Mouse (Mus musculus) thymus, postnatal 0 days (tissue): ENCODE data around the gene Aars2. TPM values are rescaled to one million over a fixed set of nuclear protein-coding genes. Genes with fewer than 3 reads are reported as not detected.

Experiments used
- DNase-seq: peaks from one replicate; pipeline ENCODE4 v3.0.0-alpha.2; 2015; ENCODE audit warnings: low spot score
- polyA plus RNA-seq: library from polyadenylated mRNA; unstranded; fragments of >200 nt; fragmentation: Nextera tagmentation; extraction: Ambion mirVana; gene quantifications from 2 replicates; pipeline ENCODE4 v1.2.1, GENCODE M21; 2015

Aars2 gene
- polyA plus RNA-seq, 1 experiment from 2014 or later = 27.7 TPM

DNA sequence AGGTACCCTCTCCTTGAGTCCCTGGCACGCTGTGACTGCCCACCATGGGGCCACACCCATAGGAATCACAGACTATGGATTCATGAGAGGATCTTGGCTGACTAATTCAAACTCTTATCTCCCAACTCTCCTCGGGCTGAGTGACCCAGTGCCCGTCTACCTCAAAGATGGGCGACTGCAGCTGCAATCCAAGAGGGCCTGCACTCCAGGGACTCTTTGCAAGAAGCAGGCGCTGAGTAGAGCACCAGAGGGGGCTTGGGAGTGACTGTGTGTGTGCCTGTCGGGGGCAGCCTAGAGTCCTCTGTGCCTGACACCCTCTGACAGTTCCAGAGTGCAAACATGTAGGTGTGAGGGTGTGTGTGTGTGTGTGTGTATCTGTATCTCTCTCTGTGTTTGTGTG lies 35.5 kb downstream of the Aars2 start:
- DNase-seq = no peak

DNA sequence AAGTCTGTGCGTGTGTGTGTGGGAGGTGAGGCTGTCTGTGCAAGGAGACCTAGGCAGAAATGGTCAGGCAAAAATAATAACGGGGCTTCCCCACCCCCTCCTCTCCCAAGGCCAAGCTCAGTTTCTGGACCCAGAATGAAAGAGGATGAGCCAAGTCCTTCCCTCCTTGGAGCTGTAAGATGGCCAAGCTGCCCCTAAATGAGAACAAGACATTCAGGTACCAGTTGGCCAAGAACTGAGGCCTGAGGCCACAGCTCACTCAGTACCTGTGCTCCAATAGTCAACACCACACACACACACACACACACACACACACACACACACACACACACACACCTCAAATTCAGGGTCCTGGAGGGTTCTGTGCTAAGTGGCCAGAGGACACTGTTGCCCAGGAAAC lies 36.1 kb downstream of the Aars2 start:
- no peak for DNase-seq

DNA sequence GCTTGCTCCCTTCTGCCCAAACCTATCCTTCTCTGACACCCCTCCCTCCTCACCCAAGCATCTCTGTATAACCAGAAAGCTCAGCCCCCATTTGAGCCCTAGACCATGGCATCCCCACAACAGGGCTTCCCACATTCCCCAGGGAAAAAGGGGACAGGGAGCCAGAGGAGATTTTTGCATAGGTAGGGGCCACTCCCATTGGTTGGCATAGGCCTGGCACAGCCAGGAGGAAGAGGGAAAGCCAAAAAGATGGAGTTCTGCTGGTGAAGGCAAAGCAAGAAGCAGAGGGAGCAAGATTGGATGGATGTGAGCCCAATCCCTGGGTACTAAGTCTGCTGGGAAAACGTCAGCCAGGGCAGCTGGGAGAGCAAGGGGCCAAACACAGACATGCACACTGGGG lies 36.5 kb downstream of the Aars2 start:
- no peak for DNase-seq

DNA sequence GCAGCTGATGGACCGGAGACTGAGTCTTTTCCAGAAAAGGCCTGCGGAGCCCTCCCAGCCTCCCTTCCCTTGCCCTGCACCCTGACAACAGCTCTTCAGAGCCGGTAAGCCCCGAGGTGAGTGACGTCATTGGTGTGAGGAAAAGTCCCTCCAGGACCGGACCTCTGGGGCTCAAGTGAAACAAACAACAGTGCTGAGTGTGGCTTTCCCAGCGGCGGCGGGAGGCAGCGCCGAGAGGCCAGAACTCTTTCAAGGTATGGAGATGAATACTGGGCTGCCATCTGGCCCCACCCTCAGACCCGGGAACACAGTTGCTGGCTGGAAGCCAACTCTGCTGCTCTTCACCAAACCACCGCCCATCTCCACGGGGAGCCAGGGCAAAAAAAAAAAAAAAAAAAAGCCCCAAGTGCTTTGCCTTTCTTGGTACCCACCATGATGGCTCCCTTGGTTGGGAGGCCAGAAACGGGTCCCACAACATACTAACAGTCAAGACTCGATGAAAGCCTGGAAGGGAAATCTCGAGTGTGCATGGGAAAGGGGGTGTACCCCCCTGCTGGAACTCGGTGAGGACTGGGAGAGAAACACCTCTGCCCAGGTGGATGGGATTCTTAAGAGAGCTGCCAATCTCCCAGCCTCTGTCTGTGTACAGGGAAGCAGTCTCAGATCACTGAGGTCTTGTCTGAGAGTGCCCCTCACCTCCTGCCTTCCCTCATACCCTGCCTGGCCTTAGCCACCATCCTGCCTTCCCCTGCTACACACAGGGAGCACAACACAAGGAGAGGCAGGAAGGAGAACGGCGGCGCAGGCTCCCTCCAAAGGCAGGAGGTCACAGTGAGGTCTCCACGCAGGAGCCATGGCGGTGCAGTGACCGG lies 37.6 kb downstream of the Aars2 start:
- no peak for DNase-seq

DNA sequence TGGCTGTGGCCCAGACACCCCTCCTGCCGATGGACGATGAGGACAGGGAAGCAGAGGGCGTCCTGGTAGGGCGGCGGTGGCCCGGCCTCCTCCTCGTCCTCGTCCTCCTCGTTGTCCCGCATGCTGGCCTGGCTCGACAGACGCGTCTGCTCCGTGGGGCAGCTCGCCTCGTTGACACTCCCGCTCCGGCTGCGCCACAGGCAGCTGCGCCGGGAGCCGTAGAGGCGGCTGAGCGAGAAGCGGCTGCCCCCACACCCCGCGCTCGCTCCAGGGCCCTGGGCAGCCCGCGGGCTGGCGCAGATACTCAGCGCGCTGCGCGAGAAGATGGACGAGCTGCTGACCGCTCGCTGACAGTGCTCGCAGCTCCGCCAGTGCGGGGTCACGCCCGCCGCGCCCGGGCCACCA lies 38.2 kb downstream of the Aars2 start:
- no peak for DNase-seq

DNA sequence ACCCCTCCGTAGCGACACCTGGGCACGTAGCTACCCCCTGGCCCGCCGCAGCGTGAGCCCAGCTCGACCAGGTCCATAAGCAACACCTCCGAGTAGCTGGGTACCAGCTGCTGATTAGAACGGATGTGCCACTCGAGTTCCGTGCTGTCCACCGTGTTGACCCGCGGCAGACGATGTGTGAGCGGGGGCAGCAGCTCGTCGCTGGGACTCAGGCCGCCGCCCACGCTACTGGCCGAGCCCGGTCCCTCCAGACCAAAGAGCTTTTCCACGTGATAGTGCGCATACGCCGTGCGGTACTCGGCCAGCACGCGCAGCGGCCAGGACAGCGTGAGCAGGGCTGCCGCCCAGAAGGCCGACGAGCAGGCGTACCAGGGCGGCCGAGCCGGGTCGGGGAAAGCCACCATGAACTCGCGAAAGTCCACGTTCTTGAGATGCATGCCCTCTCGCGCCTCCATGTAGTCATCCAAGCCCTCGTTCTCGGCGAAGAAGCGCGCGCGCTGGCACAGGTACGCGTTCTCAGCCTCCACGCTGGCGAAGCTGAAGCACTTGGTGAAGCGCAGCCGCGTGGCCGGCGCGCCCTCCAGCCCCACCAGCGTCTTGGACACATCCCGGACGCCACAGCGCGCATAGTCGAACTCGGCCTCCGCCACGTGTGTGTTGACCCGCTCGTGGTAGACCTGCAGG lies 38.8 kb downstream of the Aars2 start:
- DNase-seq = no peak

DNA sequence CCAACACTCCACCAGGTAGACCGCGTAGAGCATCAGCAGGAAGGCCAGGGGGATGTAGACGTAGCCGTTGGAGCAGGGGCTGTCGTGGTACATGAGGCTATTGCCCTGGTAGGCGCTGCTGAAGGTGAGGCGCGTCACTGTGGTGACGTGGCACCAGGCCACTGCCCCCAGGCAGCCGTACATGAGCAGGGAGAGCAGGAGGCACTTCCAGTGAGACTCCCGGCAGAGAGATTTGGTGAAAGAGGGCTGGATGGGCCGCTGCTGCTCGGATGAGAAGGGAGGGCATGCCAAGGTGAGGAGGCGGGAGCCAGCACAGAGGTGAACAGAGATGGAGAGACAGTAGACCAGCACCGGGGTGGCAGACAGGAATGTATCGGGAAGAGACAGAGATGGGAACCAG lies 40.3 kb downstream of the Aars2 start:
- DNase-seq = no peak

DNA sequence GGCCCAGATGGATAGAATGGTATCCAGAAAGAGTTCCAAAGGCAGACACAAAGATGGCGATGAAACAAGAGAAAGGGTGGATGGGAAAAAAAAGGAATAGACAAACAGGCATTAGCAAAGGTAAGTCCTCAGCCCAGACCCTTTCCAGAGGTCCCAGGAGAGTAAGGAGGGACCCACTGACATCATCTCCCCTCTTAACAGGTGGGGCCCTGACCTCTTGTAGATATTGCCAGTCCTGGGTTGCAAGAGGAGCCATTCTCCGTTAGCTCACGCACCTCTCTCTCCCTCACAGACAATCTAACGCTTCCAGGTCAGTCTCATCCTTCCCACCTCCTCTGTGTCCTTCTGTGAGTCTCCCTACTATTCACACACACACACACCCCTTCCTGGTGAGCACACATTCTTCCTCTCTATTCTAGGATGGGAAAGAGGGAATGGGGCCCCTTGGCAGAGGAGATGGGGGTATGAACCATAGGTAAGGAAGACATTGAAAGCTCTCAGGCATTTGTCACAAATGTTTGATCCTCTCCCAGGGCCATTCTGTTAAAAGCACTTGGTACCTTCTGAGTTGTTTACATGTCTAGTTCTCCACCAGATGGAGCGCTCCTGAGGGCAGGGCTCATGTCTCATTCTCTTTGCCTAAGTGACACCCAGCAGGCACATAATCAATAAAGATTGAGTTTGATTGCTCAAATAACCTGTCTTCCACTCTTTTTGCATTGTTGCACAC lies 41.0 kb downstream of the Aars2 start:
- no peak for DNase-seq

DNA sequence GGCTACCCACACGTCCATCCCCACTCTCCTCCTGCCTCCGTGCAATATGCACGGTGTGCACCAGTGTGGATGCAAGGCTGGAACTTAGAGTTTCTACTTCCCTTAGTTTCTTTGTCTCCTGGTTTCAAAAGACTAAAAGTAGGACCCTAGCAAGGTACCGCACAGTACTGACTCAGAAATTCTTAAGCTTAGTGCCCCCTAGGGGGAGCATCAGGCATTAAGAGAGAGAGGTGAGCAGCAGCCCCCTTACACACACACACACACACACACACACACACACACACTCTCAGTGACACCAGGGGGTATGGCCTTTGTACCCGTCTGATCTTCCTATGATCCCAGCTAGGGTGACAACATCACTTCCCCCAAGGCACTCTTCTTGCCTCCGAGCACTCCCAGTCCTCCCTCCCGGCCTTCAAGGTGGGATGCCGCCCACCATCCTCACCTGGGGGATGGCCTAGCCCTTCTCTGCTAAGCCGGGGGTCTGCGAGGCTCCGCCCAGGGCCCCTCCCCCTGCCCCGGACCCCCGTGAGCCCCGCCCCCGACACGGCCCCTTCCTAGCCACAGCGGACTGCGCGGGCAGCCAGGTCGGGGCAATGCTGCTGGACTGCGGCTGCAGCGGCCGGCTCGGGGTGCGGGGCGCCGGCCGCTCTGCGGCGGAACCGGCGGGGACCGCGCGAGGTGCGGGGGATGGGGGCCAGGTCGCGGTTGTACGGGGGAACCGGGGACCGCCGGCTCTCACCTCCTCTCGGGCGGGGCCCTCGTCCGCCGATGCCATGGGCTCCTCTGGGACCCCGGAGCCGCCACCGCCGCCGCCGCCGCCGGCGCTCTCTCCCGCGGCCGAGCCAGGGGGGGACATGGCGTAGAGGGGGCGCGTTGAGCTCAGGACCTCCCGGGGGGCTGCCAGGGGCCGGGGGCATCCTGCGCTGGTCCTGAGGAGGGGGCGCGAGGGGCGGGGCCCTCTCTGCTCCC lies 42.2 kb downstream of the Aars2 start:
- DNase-seq = peak; percentile 86

DNA sequence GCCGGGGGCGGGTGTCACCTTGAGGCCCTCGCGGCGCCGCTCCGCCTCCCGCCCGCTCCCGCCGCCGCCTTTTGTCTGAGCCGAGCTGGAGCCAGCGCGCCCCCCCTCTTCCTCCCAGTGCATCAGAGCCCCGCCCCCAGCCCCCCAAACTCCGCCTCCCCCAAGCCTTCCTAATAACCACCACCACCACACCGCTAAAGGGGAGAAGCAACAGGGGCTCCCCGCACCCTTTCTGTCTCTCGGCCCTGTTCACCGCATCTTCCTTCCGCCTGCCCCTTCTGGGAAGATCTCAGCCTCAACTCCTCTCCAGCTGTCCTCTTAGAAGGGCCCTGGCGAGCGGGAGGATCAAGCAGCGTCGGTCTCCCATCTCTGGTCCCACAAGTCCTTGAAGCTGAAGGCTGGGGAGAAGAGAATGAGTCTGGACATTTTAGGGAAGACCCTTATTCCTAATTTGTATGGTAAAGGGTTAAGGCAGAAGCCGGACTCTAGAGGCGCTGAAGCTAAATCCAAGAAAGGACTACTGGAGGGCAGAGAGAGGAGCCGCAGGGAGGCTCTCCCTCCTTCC lies 43.1 kb downstream of the Aars2 start, which contains the start of gene Tmem151b:
Tmem151b (minus strand) TSS at position 61 of the 565 bp plus-strand sequence.
- peak; percentile 75 for DNase-seq

DNA sequence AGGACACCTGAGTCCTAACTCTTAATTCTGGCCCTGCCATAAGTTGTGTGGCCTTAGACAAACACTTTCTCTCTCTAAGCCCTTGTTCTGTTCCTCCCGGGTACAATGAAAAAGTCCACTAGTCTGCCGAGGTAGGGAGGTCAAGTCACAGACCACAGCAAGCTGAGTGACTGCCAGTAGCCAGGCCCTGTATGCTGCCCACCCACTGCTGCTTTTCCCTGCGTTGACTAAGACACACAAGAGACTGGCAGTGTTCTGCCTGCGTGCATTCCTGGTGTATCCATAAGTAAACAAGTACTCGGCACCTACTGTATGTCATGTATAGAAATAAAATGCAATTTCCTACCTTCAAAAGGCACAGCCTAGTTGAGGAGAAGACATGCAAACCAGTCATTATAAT lies 43.6 kb downstream of the Aars2 start:
- no peak for DNase-seq

DNA sequence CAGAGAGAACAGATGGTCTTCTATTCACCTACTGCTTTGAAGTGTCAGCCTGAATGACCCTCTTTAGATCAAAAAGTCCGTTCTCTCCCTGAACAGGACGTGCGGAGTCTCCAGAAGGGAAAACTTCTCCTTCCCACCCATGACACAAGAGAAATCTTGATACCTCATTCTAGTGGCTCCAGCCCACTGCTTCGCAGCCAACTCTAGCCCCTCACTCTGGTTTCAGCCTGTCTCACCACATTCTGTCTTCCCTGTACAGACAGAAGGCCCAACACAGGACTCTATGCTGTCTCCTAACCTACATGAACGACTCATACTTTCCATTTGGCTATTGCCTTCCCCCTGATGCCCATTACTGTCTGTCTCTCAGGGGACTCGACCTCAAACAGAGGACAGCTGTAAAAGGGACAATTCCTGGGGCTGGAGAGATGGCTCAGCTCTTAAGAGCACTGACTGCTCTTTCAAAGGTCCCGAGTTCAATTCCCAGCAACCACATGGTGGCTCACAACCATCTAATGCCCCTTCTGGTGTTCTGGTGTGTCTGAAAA lies 44.7 kb downstream of the Aars2 start:
- no peak for DNase-seq

DNA sequence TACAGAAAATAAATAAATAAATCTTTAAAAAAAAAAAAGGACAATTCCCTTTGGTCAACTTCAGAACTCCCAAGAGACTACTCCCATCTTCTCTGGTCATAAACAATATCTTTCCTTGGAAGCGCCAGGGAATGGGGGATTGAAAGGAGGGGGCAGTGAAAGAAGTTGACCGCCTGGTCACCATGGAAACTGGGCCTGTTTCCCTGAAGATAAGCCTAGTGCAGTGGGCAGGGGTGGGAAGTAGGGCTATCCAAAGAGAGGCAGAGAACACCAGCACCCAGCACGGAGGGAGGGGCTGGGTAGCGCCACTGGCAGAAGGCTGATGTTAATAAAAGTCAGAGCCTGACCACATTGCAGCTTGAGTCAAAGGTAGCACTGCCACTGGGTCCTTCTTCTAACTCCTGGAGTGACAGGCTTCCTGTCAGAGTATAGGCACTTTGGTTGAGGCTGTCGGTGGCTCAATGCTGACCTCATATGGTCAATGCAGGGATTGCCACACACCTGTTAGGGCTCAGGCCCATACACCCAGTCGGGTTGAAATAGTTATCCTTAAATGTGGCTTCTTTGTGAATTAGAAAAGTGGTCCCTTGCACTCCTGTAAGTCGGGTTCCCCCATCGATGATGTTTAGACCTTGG lies 45.3 kb downstream of the Aars2 start:
- DNase-seq = peak; percentile 88

DNA sequence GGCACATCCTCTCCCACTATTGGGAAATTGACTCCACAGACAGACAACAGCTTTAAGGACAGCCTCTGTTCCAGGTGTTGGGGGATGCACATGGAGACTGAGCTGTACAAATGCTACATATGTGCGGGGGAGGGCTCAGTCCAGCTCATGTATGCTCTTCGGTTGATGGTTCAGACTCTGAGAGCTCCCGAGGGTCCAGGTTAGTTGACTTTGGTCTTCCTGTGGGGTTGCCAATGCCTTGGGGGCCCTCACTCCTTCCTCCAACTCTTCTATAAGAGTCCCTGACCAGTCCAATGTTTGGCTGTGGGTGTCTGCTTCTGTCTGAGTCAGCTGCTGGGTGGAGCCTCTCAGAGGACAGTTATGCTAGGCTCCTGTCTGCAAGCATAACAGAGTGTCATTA lies 46.4 kb downstream of the Aars2 start:
- no peak for DNase-seq

DNA sequence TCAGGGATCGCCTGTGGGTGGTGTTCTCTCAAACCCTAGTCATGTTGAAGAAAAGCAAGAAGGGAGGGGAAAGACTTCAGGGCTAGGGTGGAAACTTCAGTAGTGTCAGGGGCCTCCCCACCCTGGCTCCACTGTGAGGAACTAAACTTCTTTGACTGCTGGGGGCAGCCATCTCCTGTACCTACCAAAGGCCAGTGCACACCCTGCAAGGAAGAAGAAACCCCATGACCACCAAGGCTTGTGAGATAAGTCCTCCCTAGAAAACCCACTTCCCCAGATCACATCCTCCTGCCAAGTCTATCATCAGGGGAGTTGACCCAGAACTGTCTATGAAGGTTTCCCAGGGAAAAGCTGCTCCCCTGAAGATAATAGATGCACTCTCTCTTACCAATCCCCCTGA lies 47.8 kb downstream of the Aars2 start:
- DNase-seq = no peak

DNA sequence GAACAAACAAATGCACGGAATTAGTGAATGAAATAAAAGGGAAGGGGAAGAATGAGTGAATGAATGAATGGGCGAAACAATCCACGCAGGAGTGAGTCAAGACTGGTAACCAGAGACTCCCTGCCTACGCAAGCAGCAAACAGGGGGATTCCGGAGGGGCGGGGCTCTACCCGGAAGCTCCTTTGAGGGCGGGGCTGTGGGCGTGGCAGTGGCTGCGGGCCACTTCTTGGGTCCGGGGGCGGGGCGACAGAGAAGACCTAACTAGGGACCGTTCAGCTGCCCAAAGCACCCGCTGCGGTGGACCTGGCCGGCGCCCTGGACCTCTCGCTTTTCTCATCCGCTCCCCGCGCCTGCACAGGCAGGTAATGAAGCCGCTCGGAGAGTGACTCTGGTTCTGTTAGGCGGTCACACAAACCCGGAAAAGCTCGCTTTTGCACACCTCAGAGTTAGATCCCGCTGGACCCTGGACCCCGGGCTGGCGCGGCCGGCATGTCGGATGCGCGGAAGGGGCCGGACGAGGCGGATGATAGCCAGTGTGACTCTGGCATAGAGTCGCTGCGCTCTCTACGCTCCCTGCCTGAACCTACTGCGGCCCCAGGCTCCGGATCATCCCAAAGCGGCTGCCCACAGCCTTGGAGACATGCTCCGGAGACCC lies 48.9 kb downstream of the Aars2 start, which contains the start of gene Nfkbie:
Nfkbie (plus strand) TSS at position 252 of the 655 bp plus-strand sequence.
- DNase-seq = peak; percentile 94

DNA sequence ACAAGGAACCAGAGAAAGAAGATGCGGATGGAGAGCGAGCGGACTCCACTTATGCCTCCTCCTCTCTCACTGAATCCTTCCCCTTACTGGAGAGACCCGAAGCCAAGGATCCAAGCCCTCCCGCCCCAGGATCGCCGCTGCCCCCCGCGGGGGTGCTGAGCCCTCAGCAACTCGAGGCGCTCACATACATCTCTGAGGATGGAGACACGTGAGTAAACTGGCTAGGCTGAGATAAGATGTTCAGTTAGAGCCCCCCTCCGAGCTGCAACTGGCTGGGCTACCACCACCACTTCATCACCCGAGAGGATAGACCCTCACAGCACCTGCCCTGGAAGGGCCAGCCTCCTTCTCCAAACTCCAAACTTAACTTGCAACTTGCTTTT lies 49.5 kb downstream of the Aars2 start:
- DNase-seq = peak; percentile 34

DNA sequence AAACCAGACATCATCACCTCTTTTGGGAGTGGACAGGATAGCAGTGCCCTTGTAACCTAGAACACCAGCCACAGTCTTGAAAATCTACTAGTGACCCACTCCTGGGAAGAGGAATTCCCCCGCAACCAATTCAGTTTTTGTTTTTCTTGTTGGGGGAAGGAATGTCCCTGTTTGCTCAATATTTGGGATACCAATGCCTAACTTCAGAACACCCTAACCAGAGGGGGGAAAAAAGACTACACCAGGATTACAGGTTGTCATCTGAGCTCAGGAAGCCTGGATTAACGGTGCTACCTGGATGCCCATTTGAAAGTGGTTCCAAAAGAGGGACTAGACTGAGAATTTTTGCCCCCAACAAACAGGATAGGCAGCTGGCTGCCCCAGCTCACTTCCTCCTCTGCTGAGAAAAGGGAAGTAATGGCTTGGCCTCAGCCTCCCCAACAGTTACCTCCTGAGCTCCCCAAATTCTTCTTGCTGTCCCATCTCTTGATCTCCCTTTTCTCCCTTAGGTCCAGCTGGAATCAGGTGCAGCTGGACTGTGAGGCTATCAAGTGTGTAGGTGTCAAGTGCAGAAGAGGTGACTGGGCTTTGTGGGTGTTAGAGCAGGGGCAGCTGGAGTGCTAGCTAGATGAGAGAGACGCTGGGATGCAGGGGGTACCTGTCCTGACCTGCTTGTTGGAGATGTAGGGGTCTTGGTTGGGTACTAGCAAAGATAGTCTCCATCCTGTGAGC lies 50.0 kb downstream of the Aars2 start:
- DNase-seq = peak; percentile 42
